Mouse (Mus musculus) thymus, adult 2 months (tissue): ENCODE measurements around the gene Saxo1.

Experiments used
- CTCF ChIP-seq: fragments of 200-500 bp; IDR thresholded peaks from 2 replicates; pipeline ENCODE4 v1.5.1; 2012; ENCODE audit warnings: mild to moderate bottlenecking, control low read depth, low read length, moderate library complexity, borderline replicate concordance; ENCODE audit not compliant: control insufficient read depth, poor library complexity, insufficient read depth; ENCODE audit errors: extremely low read depth
- POLR2A ChIP-seq: fragments of 200-500 bp; IDR thresholded peaks from 2 replicates; pipeline ENCODE4 v1.6.1; 2012; ENCODE audit warnings: mild to moderate bottlenecking, low read length, control low read depth, moderate library complexity; ENCODE audit not compliant: control insufficient read depth, poor library complexity, insufficient read depth; ENCODE audit errors: extremely low read depth

GRCm38 (mm10) chr4:86533406-86534090 lies 24.6 kb downstream of the Saxo1 start:
- TF ChIP-seq CTCF (no peak), POLR2A (no peak)
